ENCODE assay signal across 8 mouse cellular contexts in genomic region chr10:80665016-80665380, GRCm38 (mm10). TPM values are rescaled to one million over a fixed set of nuclear protein-coding genes. Genes with fewer than 3 reads are reported as not detected.
A peak's percentile ranks its signal among the peaks of the same experiment; 100 is the strongest.
DNase-seq lines count a peak whose midpoint lies in the region; ATAC-seq lines count a peak whose summit lies in the region.

No protein-coding gene starts in this region.

- ATAC-seq in kidney, embryonic 14.5 days (ENCODE audit: low FRiP score, low TSS enrichment), result peak; percentile 54

- peaks cover 42% of the 10 kb centered on the region for H3K36me3 ChIP-seq in kidney, embryonic 14.5 days (ENCODE audit: control insufficient read depth, insufficient read depth, low read length)

- peak overlapping the region; percentile 42; the same call in 1 of the 2 replicates for H3K9ac ChIP-seq in kidney, embryonic 14.5 days (ENCODE audit: low read depth, low read length)

- H3K4me2 ChIP-seq in kidney, embryonic 14.5 days (replicated peaks; ENCODE audit: low read depth, low read length), result peak overlapping the region; percentile 31; the same call in 1 of the 2 replicates

- H3K9me3 ChIP-seq in kidney, embryonic 14.5 days (ENCODE audit: control insufficient read depth, low read length), result no peaks in the 10 kb centered on the region

- DNase-seq in cerebellum, adult 11-12 months, result peak; percentile 68
- DNase-seq in cerebellum, adult 11 months, result no peak
- peak; percentile 87 for DNase-seq in adrenal gland, postnatal 10 days
- DNase-seq in heart, adult 8-10 months (ENCODE audit: low spot score), result peak; percentile 90
- DNase-seq in lung, postnatal 14 days, result peak; percentile 84
- no peak for DNase-seq in right cerebral cortex, postnatal 4 days
- no peak for DNase-seq in thymus, postnatal 14 days

- H3K27me3 ChIP-seq in kidney, embryonic 14.5 days (ENCODE audit: control insufficient read depth, insufficient read depth, low read length), result no peaks in the 10 kb centered on the region

- peak overlapping the region; percentile 81 for H3K27ac ChIP-seq in kidney, embryonic 14.5 days (ENCODE audit: low read depth, low read length)

- H3K4me1 ChIP-seq in kidney, embryonic 14.5 days (ENCODE audit: control insufficient read depth, insufficient read depth, low read length), result peaks cover 36% of the 10 kb centered on the region

- 6% methylated on average over 10 of the region's 10 CpGs for WGBS in kidney, embryonic 14.5 days

- H3K4me3 ChIP-seq in kidney, embryonic 14.5 days (ENCODE audit: low read length), result no peak overlapping the region

RNA-seq across cellular contexts. Expression of gene Btbd2, which starts 8.1 kb away (rescaled TPM):
- total RNA-seq in adrenal gland, postnatal 10 days (2021), result 10 to 100 TPM; 50.4 to 65.3 TPM
- 10 to 100 TPM; 44.0 to 52.5 (median 48.5) TPM for total RNA-seq in heart, adult 8-10 months (2022)
- 63.4 and 80.2 TPM in 2 replicates for polyA plus RNA-seq in kidney, embryonic 14.5 days (2014; fragmentation: Nextera tagmentation; extraction: Ambion mirVana)

RNA-seq across cellular contexts. Expression of gene Mknk2, which starts 12.9 kb away (rescaled TPM):
- 100 to 1,000 TPM; 249 to 298 TPM for total RNA-seq in adrenal gland, postnatal 10 days (2021)
- 100 to 1,000 TPM; 197 to 243 (median 216) TPM for total RNA-seq in heart, adult 8-10 months (2022)
- 68.1 and 99.2 TPM in 2 replicates for polyA plus RNA-seq in kidney, embryonic 14.5 days (2014; fragmentation: Nextera tagmentation; extraction: Ambion mirVana)

RNA-seq across cellular contexts. Expression of gene Mob3a, which starts 36.8 kb away (rescaled TPM):
- total RNA-seq in adrenal gland, postnatal 10 days (2021), result 10 to 100 TPM; 17.7 to 20.1 TPM
- total RNA-seq in heart, adult 8-10 months (2022), result 1 to 10 TPM; 3.8 to 6.0 (median 5.4) TPM
- polyA plus RNA-seq in kidney, embryonic 14.5 days (2014; fragmentation: Nextera tagmentation; extraction: Ambion mirVana), result 23.3 and 34.4 TPM in 2 replicates

RNA-seq across cellular contexts. Expression of gene Izumo4, which starts 37.0 kb away (rescaled TPM):
- total RNA-seq in adrenal gland, postnatal 10 days (2021), result 10 to 100 TPM in 1 of 2 experiments, 1 to 10 TPM in 1; 6.9 to 13.1 TPM
- total RNA-seq in heart, adult 8-10 months (2022), result 1 to 10 TPM; 2.2 to 5.3 (median 3.6) TPM
- polyA plus RNA-seq in kidney, embryonic 14.5 days (2014; fragmentation: Nextera tagmentation; extraction: Ambion mirVana), result 8.5 and 14.6 TPM in 2 replicates

RNA-seq across cellular contexts. Expression of gene Csnk1g2, which starts 42.4 kb away (rescaled TPM):
- total RNA-seq in adrenal gland, postnatal 10 days (2021), result 100 to 1,000 TPM; 121 to 131 TPM
- total RNA-seq in heart, adult 8-10 months (2022), result 100 to 1,000 TPM; 119 to 132 (median 122) TPM
- polyA plus RNA-seq in kidney, embryonic 14.5 days (2014; fragmentation: Nextera tagmentation; extraction: Ambion mirVana), result 127 and 134 TPM in 2 replicates

Comparison
In these comparisons a context has a peak if more than half of its experiments do, and no peak if none do; other contexts are left out.
1. DNase-seq: peak in cerebellum, adult 11-12 months (single experiment), adrenal gland, postnatal 10 days (single experiment), heart, adult 8-10 months (single experiment) and lung, postnatal 14 days (single experiment); none in cerebellum, adult 11 months (single experiment), right cerebral cortex, postnatal 4 days (single experiment) and thymus, postnatal 14 days (single experiment).